Mouse (Mus musculus): Measurements from ENCODE around the gene Otulinl. TPM values are rescaled to one million over a fixed set of nuclear protein-coding genes. Genes with fewer than 3 reads are reported as not detected.

Gene Otulinl
- polyA plus RNA-seq, 1 experiment: 12.2 TPM

DNA sequence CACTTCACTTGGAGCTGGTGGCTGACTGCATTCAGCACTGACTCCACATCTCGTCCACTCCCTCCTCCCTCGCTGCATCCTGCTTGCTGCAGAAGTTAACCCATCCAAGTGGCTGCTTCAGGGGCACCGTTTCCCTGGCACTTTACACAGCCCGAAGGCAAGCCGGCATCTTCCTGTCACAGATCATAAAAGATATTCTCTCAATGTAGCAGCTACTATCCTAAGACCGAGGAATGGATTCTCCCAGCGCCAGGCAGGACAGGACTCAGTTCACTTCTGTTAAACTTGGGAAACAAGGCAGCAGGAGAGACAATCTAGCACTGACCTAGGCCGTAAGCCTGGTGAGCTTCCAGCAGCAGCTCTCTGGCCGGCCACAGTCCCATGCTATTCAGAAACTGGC is 5.2 kb downstream of the Otulinl start:
- TF ChIP-seq CTCF (IDR thresholded peaks at IDR 0.05; ENCODE audit: control insufficient read depth, insufficient read depth, low read length): no peak
- TF ChIP-seq POLR2A (IDR thresholded peaks at IDR 0.05; ENCODE audit: borderline replicate concordance, control insufficient read depth, low read depth, low read length): no peak
- Histone ChIP-seq H3K27ac (ENCODE audit: control insufficient read depth, insufficient read depth, low read depth, low read length, poor library complexity) (0 out of 2 replicates have a peak overlapping the region, but pooled peaks have one; percentile 17), H3K4me1 (ENCODE audit: control insufficient read depth, insufficient read depth, low read length) (peaks cover 15% of the 10 kb centered on the region), H3K4me3 (replicated peaks; ENCODE audit: control insufficient read depth, low read depth, low read length) (no peak overlapping the region)
- WGBS: 53% methylated on average over 9 of the region's 9 CpGs

DNA sequence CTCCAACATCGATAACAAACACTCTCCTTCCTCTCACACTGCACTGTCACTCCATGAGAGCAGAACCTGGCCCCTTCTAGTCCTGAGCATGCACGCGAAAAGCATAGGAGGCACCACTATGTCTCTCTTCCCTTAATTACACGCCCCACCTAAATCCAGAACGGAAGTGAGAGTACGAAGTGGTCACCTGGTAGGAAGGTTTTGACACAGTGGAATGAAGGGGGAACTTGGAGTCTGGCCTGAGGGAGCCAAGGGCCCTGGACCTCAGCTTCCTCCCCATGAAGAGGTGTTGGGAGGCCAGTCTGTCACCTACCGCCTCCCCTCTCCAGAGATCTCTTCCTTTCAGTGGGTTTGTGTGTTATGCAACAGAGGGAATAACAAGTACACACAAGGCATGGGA is 6.3 kb downstream of the Otulinl start:
- TF ChIP-seq CTCF (IDR thresholded peaks at IDR 0.05; ENCODE audit: control insufficient read depth, insufficient read depth, low read length): no peak
- no peak for TF ChIP-seq POLR2A (IDR thresholded peaks at IDR 0.05; ENCODE audit: borderline replicate concordance, control insufficient read depth, low read depth, low read length)
- peaks cover 15% of the 10 kb centered on the region for H3K4me1 ChIP-seq (ENCODE audit: control insufficient read depth, insufficient read depth, low read length)
- WGBS: 18% methylated on average over 7 of the region's 7 CpGs
- H3K4me3 ChIP-seq (replicated peaks; ENCODE audit: control insufficient read depth, low read depth, low read length): no peak overlapping the region
- peak overlapping the region; percentile 32 for H3K27ac ChIP-seq (ENCODE audit: control insufficient read depth, insufficient read depth, low read depth, low read length, poor library complexity)

DNA sequence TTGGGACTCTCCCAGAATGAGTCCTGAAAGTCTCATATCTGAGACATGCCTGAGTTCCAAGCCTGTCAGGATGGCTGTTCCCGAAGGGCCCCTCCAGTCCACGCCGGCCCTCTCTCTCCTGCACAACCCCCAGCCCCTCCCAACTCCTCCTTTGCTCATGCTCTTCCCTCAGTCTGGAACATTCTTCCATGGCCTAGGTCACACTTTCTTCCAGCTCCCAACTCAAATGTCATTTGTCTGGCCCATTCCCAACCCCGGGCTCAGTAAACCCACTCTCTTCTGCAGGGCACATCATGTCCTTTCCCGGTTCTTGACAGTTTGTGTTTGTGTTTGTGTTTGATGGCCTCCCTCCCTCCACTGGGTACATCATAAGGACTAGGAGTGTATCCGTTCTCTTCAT is 7.3 kb downstream of the Otulinl start:
- 76% methylated on average over 6 of the region's 6 CpGs for WGBS
- no peak for TF ChIP-seq CTCF (IDR thresholded peaks at IDR 0.05; ENCODE audit: control insufficient read depth, insufficient read depth, low read length)
- no peak for TF ChIP-seq POLR2A (IDR thresholded peaks at IDR 0.05; ENCODE audit: borderline replicate concordance, control insufficient read depth, low read depth, low read length)
- Histone ChIP-seq H3K4me1 (ENCODE audit: control insufficient read depth, insufficient read depth, low read length) (peaks cover 15% of the 10 kb centered on the region), H3K4me3 (replicated peaks; ENCODE audit: control insufficient read depth, low read depth, low read length) (no peak overlapping the region), H3K27ac (ENCODE audit: control insufficient read depth, insufficient read depth, low read depth, low read length, poor library complexity) (no peak overlapping the region)

DNA sequence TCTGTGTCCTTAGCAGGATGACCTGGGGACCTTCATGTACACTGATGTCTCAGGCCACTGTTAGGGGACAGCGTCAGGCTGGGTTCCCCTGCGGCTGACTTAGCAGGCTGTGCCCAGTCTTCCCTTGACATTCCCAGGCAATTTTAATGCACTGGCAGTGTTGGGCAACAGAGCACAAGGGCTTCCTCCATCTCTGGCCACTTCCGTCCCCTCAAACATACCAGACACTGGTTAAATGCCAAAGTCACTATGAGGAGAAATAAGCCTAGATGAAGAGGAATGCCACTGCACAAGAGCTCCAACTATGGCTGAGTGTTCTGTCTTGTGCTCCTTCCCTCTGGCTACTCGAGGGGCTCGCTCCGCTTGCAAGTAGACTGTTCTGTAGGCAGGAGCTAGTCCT is 8.2 kb downstream of the Otulinl start:
- 61% methylated on average over 6 of the region's 6 CpGs for WGBS
- TF ChIP-seq CTCF (IDR thresholded peaks at IDR 0.05; ENCODE audit: control insufficient read depth, insufficient read depth, low read length): no peak
- TF ChIP-seq POLR2A (IDR thresholded peaks at IDR 0.05; ENCODE audit: borderline replicate concordance, control insufficient read depth, low read depth, low read length): no peak
- H3K4me1 ChIP-seq (ENCODE audit: control insufficient read depth, insufficient read depth, low read length): peaks cover 15% of the 10 kb centered on the region
- no peak overlapping the region for H3K4me3 ChIP-seq (replicated peaks; ENCODE audit: control insufficient read depth, low read depth, low read length)
- H3K27ac ChIP-seq (ENCODE audit: control insufficient read depth, insufficient read depth, low read depth, low read length, poor library complexity): no peak overlapping the region

DNA sequence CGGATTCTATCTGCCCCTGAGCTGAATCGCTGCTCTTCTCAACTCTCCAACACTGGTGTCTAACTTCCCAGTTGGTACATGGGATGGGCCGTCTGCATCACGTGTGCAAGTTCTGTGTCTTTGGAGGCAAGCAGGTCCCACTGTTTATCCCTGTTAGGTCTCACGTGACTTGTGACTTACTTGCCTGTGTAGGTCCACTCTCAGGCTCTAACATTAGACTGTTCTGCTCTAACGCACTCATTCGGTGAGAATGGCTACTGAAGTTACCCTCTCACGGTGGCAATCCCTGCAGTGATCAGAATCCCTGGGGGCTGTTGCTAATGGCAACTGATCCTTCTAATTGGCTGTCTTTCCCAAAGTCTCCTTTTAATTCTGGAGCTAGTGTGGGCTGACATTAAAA is 9.1 kb downstream of the Otulinl start:
- peak overlapping the region; percentile 13; the same call in 1 of the 2 replicates for H3K27ac ChIP-seq (ENCODE audit: control insufficient read depth, insufficient read depth, low read depth, low read length, poor library complexity)
- no peak overlapping the region for H3K4me3 ChIP-seq (replicated peaks; ENCODE audit: control insufficient read depth, low read depth, low read length)
- WGBS: 60% methylated on average over 8 of the region's 8 CpGs
- H3K4me1 ChIP-seq (ENCODE audit: control insufficient read depth, insufficient read depth, low read length): peaks cover 15% of the 10 kb centered on the region
- TF ChIP-seq CTCF (IDR thresholded peaks at IDR 0.05; ENCODE audit: control insufficient read depth, insufficient read depth, low read length) (no peak), POLR2A (IDR thresholded peaks at IDR 0.05; ENCODE audit: borderline replicate concordance, control insufficient read depth, low read depth, low read length) (no peak)

DNA sequence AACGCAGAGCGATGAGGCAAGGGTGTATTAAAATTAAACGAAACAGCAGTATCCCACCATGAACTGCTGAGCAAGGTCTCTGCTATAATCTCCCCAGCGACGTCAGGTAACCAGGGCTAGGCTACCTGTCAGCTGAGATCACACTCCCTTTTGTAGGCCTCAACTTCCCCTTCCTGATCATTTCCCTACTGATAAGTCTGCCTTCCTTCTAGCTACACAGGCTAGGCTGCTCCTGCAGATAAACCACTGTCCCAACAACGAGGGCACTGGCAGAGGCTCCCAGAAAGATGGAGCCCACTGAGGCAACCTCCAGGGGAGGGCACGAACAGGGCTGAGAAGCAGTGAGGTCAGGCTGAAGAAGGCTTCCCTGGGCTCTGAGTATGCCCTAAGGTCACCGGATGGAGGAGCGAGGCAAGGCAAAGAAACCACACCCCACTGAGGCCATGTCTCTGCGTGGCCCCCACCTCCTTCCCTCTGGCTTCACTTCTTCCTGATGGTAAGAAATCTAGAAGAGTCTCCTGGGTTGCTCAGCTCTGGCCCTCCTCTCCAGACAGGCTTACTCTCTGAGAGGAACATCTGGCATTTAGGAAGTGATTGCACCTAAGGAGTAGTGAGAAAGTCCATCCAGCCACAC is 9.7 kb downstream of the Otulinl start:
- Histone ChIP-seq H3K27ac (ENCODE audit: control insufficient read depth, insufficient read depth, low read depth, low read length, poor library complexity) (peak overlapping the region; percentile 13), H3K4me3 (replicated peaks; ENCODE audit: control insufficient read depth, low read depth, low read length) (no peak overlapping the region), H3K4me1 (ENCODE audit: control insufficient read depth, insufficient read depth, low read length) (peaks cover 17% of the 10 kb centered on the region)
- TF ChIP-seq POLR2A (IDR thresholded peaks at IDR 0.05; ENCODE audit: borderline replicate concordance, control insufficient read depth, low read depth, low read length) (no peak), CTCF (IDR thresholded peaks at IDR 0.05; ENCODE audit: control insufficient read depth, insufficient read depth, low read length) (no peak)
- WGBS: 15% methylated on average over 10 of the region's 10 CpGs

DNA sequence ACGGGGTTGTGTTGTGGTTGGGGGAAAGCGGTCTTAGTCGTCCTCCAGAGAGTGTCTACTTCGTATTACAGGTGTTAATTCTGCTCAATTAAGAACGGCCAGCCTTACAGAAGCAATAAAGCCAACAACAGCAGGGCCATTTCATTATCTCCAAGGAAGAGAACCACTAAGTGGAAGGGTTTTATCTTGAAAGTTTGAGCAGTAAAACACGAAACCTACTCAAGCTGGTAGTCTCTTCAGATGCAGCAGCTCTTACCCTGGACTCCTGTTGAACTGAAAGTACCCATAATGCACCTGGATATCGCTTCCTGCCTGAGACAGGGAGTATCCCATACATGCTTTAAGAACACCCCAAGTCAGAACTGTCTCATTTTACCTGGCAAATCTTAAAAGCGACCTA is 10.7 kb downstream of the Otulinl start:
- TF ChIP-seq POLR2A (IDR thresholded peaks at IDR 0.05; ENCODE audit: borderline replicate concordance, control insufficient read depth, low read depth, low read length) (no peak), CTCF (IDR thresholded peaks at IDR 0.05; ENCODE audit: control insufficient read depth, insufficient read depth, low read length) (no peak)
- WGBS: 52% methylated on average over 8 of the region's 8 CpGs
- no peak overlapping the region for H3K27ac ChIP-seq (ENCODE audit: control insufficient read depth, insufficient read depth, low read depth, low read length, poor library complexity)
- no peak overlapping the region for H3K4me3 ChIP-seq (replicated peaks; ENCODE audit: control insufficient read depth, low read depth, low read length)
- peaks cover 15% of the 10 kb centered on the region; the same call in 1 of the 2 replicates for H3K4me1 ChIP-seq (ENCODE audit: control insufficient read depth, insufficient read depth, low read length)

DNA sequence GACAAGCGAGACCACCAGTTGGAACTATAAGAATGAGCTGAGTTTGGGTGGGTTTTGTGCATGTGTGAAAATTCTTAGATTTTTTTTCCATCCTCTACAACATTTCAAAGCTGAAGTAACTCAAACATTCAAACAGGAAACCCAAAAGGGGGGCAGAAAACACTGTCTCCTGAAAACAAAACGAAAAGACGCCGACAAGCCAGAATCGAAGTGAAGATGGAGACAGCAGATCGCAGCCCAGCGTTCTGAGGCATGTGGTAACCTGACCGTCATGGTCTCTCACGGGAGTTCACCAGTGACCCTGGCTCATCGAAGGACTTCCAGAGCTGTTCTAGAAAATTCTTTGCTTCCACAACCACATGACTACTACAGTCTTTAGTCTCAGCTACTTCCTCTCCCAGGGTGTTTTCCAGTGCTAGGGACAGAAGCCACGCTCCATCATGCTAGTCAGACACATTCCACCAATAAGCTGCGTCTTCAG is 11.4 kb downstream of the Otulinl start:
- TF ChIP-seq CTCF (IDR thresholded peaks at IDR 0.05; ENCODE audit: control insufficient read depth, insufficient read depth, low read length): no peak
- TF ChIP-seq POLR2A (IDR thresholded peaks at IDR 0.05; ENCODE audit: borderline replicate concordance, control insufficient read depth, low read depth, low read length): no peak
- WGBS: 45% methylated on average over 12 of the region's 12 CpGs
- Histone ChIP-seq H3K27ac (ENCODE audit: control insufficient read depth, insufficient read depth, low read depth, low read length, poor library complexity) (peak overlapping the region; percentile 6), H3K4me3 (replicated peaks; ENCODE audit: control insufficient read depth, low read depth, low read length) (no peak overlapping the region), H3K4me1 (ENCODE audit: control insufficient read depth, insufficient read depth, low read length) (peaks cover 16% of the 10 kb centered on the region; the same call in 1 of the 2 replicates)
